1 mouse cellular context compared by ENCODE assay signal in the genomic region with DNA sequence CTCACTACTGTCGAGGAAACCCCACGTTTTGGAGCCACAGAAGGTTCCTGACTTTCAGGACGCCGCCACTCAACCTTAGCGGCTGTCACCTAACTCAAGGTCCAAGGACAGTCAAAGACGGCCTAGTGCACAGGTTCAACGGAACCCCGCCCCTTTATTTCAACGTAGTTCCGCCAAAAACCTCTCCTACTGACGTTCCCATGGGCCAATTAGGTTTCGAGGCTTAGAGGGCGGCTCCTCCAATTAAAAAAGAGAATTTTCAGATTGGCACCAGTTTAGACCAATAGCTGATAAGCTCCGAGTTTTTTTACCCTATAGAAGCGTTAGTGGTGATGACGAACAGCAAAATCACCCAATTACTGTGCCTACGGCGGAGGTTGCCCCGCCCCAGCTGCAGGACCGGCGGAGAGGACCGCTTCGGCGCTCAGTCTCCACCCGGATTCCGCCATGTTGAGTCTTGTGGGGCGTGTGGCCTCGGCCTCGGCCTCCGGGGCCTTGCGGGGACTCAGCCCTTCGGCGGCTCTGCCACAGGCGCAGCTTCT.
A peak's percentile ranks its signal among the peaks of the same experiment; 100 is the strongest.
TF ChIP-seq lines count a peak whose summit lies in the region.

A gene (plus strand): TSS at position 394 of the 542 bp plus-strand sequence.

TF ChIP-seq in MEL, 35 proteins besides CTCF, POLR2A, EP300 and RAD21 (continued from another document):
- no peak for TF ChIP-seq BHLHE40 (IDR thresholded peaks at IDR 0.05; ENCODE audit: borderline replicate concordance, low read depth, low read length)
- TF ChIP-seq KAT2A (conservative IDR thresholded peaks at IDR 0.05; ENCODE audit: low read depth, low read length) = peak; percentile 68
- peak; percentile 68 for TF ChIP-seq TCF12 (IDR thresholded peaks at IDR 0.05; ENCODE audit: low read depth, low read length)
- 0 out of 2 replicates have a peak, but pooled peaks have one; percentile 36 for TF ChIP-seq NRF1 (IDR thresholded peaks at IDR 0.05; ENCODE audit: insufficient read depth, low read depth, low read length, poor library complexity, severe bottlenecking)
- TF ChIP-seq E2F4 (IDR thresholded peaks at IDR 0.05; ENCODE audit: borderline replicate concordance, low read depth, low read length) = no peak
- peak; percentile 85; the same call in 1 of the 2 replicates for TF ChIP-seq MAZ (IDR thresholded peaks at IDR 0.05; ENCODE audit: low read depth, low read length)
- no peak for TF ChIP-seq ZKSCAN1 (IDR thresholded peaks at IDR 0.05; ENCODE audit: low read depth, low read length)
- TF ChIP-seq ZMIZ1 (IDR thresholded peaks at IDR 0.05; ENCODE audit: low read depth, low read length) = no peak; the same call in none of the 2 replicates
- TF ChIP-seq TAL1 (IDR thresholded peaks at IDR 0.05; ENCODE audit: low read length) = no peak
- TF ChIP-seq HCFC1 (IDR thresholded peaks at IDR 0.05; ENCODE audit: low read depth, low read length) = peak; percentile 85
